Mouse (Mus musculus): ENCODE data around the gene Inafm2.

GRCm38 (mm10) chr2:118750476-118750875, 4.9 kb downstream of the Inafm2 start:
- TF ChIP-seq POLR2A (IDR thresholded peaks at IDR 0.05; ENCODE audit: low read depth, low read length) (no peak), CTCF (IDR thresholded peaks at IDR 0.05; ENCODE audit: extremely low read depth, insufficient read length, insufficient replicate concordance, low read depth, low read length) (no peak)
